Mouse (Mus musculus) lung, embryonic 16.5 days (tissue): Measurements from ENCODE around the gene Gprc5b. TPM values are rescaled to one million over a fixed set of nuclear protein-coding genes. Genes with fewer than 3 reads are reported as not detected.

ENCODE experiments used
- ATAC-seq: fragments of 200-750 bp; cut with Nextera tagmentation; 2 replicates; pipeline ENCODE4 v1.8.0; 2017; ENCODE audit warnings: low read depth, mild to moderate bottlenecking, moderate library complexity
- H3K27ac ChIP-seq: fragments of 300-500 bp; sonication (generic); 2 replicates; pipeline ENCODE4 v1.5.1; 2014; ENCODE audit warnings: mild to moderate bottlenecking, control low read depth, low read length
- H3K27me3 ChIP-seq: fragments of 300-500 bp; sonication (generic); 2 replicates; pipeline ENCODE4 v1.6.1; 2014; ENCODE audit warnings: low read depth, low read length, mixed read lengths; ENCODE audit not compliant: control insufficient read depth, insufficient read depth
- H3K36me3 ChIP-seq: fragments of 300-500 bp; sonication (generic); 2 replicates; pipeline ENCODE4 v1.6.1; 2014; ENCODE audit warnings: low read length; ENCODE audit not compliant: control insufficient read depth, insufficient read depth
- H3K4me1 ChIP-seq: fragments of 300-500 bp; sonication (generic); replicated peaks from 2 replicates; pipeline ENCODE4 v1.6.1; 2014; ENCODE audit warnings: low read length, mixed read lengths; ENCODE audit not compliant: control insufficient read depth, insufficient read depth
- H3K4me2 ChIP-seq: fragments of 300-500 bp; sonication (generic); 2 replicates; pipeline ENCODE4 v1.6.1; 2014; ENCODE audit warnings: low read depth, low read length, control low read depth
- H3K4me3 ChIP-seq: fragments of 300-500 bp; sonication (generic); 2 replicates; pipeline ENCODE4 v1.5.1; 2014; ENCODE audit warnings: mild to moderate bottlenecking, low read length, control low read depth
- H3K9ac ChIP-seq: fragments of 300-500 bp; sonication (generic); 2 replicates; pipeline ENCODE4 v1.6.1; 2014; ENCODE audit warnings: low read length, control low read depth
- H3K9me3 ChIP-seq: fragments of 300-500 bp; sonication (generic); 2 replicates; pipeline ENCODE4 v1.6.1; 2016; ENCODE audit warnings: low read length; ENCODE audit not compliant: control insufficient read depth
- WGBS: fragments of 180-500 bp; shearing (Covaris S2); extraction: QIAGEN DNeasy Blood & Tissue Kit; methylation state at CpG from one replicate; pipeline ENCODE4 v1.1.7; 2014; 5-methylcytosine and 5-hydroxymethylcytosine counted together
- polyA plus RNA-seq: library from polyadenylated mRNA; unstranded; fragments of >200 nt; fragmentation: Nextera tagmentation; extraction: Ambion mirVana; gene quantifications from 2 replicates; pipeline ENCODE4 v1.2.1, GENCODE M21; 2015

Gene Gprc5b
- polyA plus RNA-seq, 1 experiment from 2014 or later, result 5.2 TPM

DNA sequence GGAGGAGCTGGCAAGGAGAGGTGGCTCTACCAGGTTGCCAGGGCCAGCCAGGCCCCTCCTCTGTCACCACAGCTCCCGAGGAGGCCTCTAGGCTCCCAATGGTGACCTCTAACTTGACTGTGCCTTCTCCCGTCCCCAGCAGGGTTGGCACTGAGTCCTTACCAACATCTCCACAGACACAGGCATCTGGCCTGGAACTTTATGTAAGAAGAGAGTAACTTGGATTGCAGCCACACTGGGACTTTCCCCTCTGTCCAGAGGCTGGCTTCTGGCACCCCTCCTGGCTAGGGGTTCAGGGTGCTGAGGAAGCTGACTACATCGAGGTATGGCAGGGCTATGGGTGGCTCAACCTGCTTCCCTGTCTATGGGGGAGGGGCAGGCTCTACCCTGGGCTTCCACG lies 13.7 kb downstream of the Gprc5b start:
- H3K9me3 ChIP-seq, result no peaks in the 10 kb centered on the region
- H3K36me3 ChIP-seq, result peaks cover 2% of the 10 kb centered on the region; the same call in 1 of the 2 replicates
- ATAC-seq, result 0 out of 2 replicates have a peak, but pooled peaks have one; percentile 19
- H3K27me3 ChIP-seq, result no peaks in the 10 kb centered on the region
- no peak overlapping the region for H3K4me2 ChIP-seq
- 53% methylated on average over 4 of the region's 4 CpGs for WGBS
- H3K9ac ChIP-seq, result no peak overlapping the region
- no peak overlapping the region for H3K27ac ChIP-seq
- H3K4me1 ChIP-seq, result peaks cover 4% of the 10 kb centered on the region
- H3K4me3 ChIP-seq, result no peak overlapping the region

DNA sequence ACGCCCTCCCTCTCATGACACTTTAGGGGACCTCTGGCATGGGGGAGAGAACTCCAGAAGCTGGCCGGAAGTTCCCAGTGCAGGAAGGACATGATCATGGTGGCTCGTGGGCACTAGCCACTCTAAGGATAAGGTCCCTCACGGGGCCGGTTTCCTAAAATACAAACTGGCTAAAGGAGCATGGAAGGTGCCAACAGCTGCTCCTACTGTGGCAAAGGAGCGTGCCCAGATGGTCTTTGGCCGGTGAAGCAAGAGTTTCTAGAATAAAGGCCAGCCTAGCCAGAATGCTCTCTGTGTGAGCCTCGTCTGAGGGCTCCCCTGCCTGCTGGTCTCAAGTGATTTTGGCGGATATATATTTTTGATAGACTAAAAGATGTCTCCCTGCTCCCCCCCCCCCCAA lies 15.3 kb downstream of the Gprc5b start:
- peaks cover 2% of the 10 kb centered on the region; the same call in 1 of the 2 replicates for H3K36me3 ChIP-seq
- no peak overlapping the region for H3K9ac ChIP-seq
- no peak overlapping the region for H3K27ac ChIP-seq
- H3K27me3 ChIP-seq, result no peaks in the 10 kb centered on the region
- no peak overlapping the region for H3K4me3 ChIP-seq
- 84% methylated on average over 9 of the region's 9 CpGs for WGBS
- ATAC-seq, result no peak
- H3K4me2 ChIP-seq, result no peak overlapping the region
- H3K9me3 ChIP-seq, result no peaks in the 10 kb centered on the region
- peaks cover 10% of the 10 kb centered on the region for H3K4me1 ChIP-seq

DNA sequence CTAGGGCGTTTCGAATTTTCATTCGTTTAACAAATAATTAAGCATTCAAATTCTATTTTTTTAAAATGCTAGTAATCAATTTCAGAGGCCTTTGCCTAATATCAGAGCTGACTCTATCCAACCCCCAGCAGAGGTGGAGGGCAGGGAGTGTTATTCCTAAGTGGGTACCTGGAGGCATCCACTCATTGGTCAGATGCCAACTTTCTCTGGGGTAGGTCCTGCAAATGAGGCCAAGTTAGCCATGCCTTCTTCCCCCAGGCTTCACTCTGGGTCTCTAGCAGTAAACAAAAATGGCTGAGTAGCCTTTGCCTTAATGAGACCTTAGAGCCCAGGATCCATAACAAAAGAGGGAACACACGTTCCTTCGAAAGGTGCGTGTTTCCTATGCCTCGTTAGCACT lies 15.9 kb downstream of the Gprc5b start:
- H3K9ac ChIP-seq, result no peak overlapping the region
- peaks cover 2% of the 10 kb centered on the region; the same call in 1 of the 2 replicates for H3K36me3 ChIP-seq
- H3K4me3 ChIP-seq, result no peak overlapping the region
- peaks cover 10% of the 10 kb centered on the region for H3K4me1 ChIP-seq
- no peak overlapping the region for H3K27ac ChIP-seq
- H3K27me3 ChIP-seq, result no peaks in the 10 kb centered on the region
- WGBS, result 91% methylated on average over 7 of the region's 7 CpGs
- ATAC-seq, result no peak
- H3K9me3 ChIP-seq, result no peaks in the 10 kb centered on the region
- H3K4me2 ChIP-seq, result no peak overlapping the region

DNA sequence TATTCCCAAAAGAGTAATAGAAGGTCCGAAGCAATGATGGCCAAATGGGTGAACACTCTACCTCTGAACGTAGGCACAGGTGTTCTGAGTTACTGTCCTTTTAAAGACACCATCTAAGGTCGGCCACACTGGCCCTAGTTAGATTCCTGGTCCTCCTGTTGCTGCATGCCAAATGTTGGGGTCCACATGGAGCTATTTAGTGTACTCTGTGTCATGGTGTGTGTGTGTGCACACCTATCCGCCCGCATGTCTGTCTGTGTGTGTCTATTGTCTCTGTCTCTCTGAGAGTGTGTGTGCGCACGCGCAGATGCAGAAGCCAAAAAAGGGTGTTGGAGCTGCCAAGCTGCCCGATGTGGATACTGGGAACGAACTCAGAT lies 17.9 kb downstream of the Gprc5b start:
- 80% methylated on average over 10 of the region's 10 CpGs for WGBS
- H3K27ac ChIP-seq, result no peak overlapping the region; the same call in 1 of the 2 replicates
- no peak overlapping the region for H3K4me2 ChIP-seq
- no peak for ATAC-seq
- no peak overlapping the region for H3K9ac ChIP-seq
- H3K9me3 ChIP-seq, result no peaks in the 10 kb centered on the region
- H3K4me3 ChIP-seq, result no peak overlapping the region
- H3K27me3 ChIP-seq, result no peaks in the 10 kb centered on the region
- H3K36me3 ChIP-seq, result no peaks in the 10 kb centered on the region; the same call in 1 of the 2 replicates
- peaks cover 10% of the 10 kb centered on the region for H3K4me1 ChIP-seq

DNA sequence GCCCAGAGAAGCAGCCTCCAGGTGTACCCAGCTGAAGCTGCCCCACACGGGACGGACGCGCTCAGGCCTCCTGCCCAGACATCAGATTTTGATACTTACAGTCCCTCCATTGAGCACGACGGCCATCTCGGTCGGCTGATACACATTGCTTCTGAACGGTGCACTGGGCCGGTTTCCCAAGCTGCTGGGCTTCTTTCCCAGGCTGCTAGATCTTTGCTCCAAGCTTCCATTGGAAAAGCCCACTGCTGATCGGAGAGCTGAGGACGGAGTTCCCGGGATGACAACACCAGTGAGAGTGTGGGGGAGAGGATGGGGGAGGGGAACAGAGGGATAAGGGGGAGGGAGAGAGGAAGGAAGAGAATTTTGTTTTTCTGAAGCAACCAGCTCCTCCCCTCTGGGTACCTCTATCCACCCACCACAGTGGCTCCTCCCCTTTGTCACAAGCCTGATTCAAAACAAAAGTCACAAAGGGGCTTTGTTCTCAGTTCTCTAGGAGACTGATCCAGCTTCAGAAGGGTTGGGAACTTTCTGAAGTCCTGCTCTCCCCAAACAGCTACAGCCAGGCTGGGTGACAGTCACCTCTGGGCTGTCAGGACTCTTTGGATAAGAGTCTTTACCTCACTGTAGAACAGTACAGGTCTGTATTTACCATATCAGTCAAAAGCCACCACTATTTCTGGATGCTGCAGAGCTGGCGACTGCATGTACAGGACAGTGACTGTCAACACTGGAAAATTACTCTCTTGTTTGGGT lies 18.4 kb downstream of the Gprc5b start:
- no peak overlapping the region for H3K9ac ChIP-seq
- H3K9me3 ChIP-seq, result no peaks in the 10 kb centered on the region
- 37% methylated on average over 14 of the region's 14 CpGs for WGBS
- peak overlapping the region; percentile 19; the same call in 1 of the 2 replicates for H3K4me2 ChIP-seq
- H3K27me3 ChIP-seq, result no peaks in the 10 kb centered on the region
- H3K36me3 ChIP-seq, result no peaks in the 10 kb centered on the region; the same call in 1 of the 2 replicates
- H3K4me3 ChIP-seq, result no peak overlapping the region
- peaks cover 10% of the 10 kb centered on the region for H3K4me1 ChIP-seq
- peak; percentile 71 for ATAC-seq
- no peak overlapping the region; the same call in 1 of the 2 replicates for H3K27ac ChIP-seq

DNA sequence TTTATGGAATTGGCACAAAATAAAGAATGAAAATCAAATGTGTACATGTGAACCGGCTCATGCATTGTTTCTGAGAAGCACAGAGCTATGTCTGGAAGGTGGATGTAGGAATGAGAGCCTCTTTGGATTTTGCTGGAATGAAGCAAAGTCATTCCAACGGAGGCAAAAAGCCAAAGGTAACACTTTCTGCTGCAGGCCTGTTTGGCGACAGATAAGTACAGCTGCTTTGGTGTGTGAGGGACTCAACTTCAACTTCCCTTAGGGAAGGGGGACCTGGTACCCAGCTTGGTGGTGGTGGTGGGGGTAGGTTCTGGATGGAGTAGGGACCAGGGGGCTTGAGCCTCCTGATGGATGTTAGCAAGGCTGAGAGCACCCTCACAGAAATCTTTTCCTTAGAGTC lies 19.2 kb downstream of the Gprc5b start:
- no peak; the same call in 1 of the 2 replicates for ATAC-seq
- no peak overlapping the region for H3K4me2 ChIP-seq

DNA sequence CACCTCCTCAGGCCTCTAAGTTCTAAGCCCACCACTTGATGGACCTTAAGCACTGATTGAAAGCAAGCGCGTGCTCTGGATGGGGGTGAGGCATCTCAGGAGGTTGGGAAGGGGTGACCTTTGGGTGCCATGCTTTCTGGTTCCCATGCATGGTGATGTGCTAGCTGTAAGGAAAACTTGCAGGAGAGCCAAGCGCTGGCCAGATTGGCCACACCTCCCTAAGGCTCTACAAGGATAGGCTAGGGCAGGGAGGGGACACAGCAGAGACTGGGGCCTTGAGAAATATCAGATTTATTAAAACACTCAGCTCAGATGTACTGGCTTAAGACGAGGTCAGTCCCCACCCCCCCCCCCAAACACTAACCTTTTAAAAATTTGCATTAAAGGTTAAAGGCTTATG lies 21.6 kb downstream of the Gprc5b start:
- ATAC-seq, result no peak

More for the DNA sequence above, 19.2 kb downstream of the Gprc5b start:
- Histone ChIP-seq H3K4me1 (peaks cover 10% of the 10 kb centered on the region), H3K27ac (0 out of 2 replicates have a peak overlapping the region, but pooled peaks have one; percentile 8), H3K27me3 (no peaks in the 10 kb centered on the region), H3K36me3 (no peaks in the 10 kb centered on the region; the same call in 1 of the 2 replicates), H3K9me3 (no peaks in the 10 kb centered on the region), H3K9ac (no peak overlapping the region), H3K4me3 (no peak overlapping the region)
- 46% methylated on average over 3 of the region's 3 CpGs for WGBS

DNA sequence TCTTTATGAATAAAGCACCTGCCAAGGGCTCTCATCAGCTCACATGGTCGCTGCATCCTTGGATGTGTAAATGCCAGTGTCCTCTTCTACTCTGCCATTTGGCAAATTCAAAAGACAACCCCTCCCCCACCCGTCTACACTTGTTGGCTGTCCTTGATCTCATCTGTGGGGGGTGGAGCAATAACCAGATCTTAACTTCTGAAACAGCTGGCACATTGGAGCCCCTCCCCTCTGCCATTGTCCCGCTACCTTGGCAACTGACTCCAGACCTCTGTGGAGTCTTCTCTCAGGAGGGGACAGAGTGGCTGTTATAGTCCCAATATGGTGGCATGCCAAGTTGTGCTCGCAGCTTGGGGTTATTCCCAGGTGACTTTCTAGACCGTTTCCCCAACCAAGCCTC lies 22.7 kb downstream of the Gprc5b start:
- Histone ChIP-seq H3K4me2 (no peak overlapping the region), H3K4me3 (no peak overlapping the region), H3K27me3 (no peaks in the 10 kb centered on the region), H3K9me3 (no peaks in the 10 kb centered on the region), H3K36me3 (no peaks in the 10 kb centered on the region), H3K27ac (no peak overlapping the region), H3K4me1 (peaks cover 10% of the 10 kb centered on the region), H3K9ac (no peak overlapping the region)
- 81% methylated on average over 5 of the region's 5 CpGs for WGBS
- no peak for ATAC-seq

More for the DNA sequence above, 21.6 kb downstream of the Gprc5b start:
- H3K27ac ChIP-seq, result no peak overlapping the region
- no peaks in the 10 kb centered on the region for H3K9me3 ChIP-seq
- 80% methylated on average over 4 of the region's 4 CpGs for WGBS
- peaks cover 10% of the 10 kb centered on the region for H3K4me1 ChIP-seq
- H3K4me2 ChIP-seq, result no peak overlapping the region
- H3K27me3 ChIP-seq, result no peaks in the 10 kb centered on the region
- no peak overlapping the region for H3K4me3 ChIP-seq
- H3K9ac ChIP-seq, result no peak overlapping the region
- H3K36me3 ChIP-seq, result no peaks in the 10 kb centered on the region

DNA sequence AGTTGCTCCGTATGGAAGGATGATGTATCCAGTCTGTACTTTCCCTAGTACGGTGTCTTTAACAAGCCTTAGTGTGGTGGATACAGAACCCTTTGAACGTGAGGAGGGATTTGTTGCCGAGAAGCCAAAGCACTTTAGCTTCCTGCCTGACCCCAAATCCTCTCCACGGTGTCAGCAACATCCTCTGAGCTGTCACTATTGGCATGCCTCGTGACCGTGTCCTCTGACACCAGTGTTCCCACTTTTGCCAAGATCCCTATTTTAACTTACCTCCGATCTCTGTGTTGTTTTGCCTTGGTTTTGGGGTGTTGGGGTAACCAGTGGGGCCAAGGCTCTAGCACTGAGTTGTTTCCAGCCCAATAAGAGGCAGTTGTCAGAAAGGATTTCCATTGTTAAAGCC lies 23.5 kb downstream of the Gprc5b start:
- H3K4me1 ChIP-seq, result peaks cover 6% of the 10 kb centered on the region; the same call in 1 of the 2 replicates
- 66% methylated on average over 8 of the region's 8 CpGs for WGBS
- no peak overlapping the region for H3K9ac ChIP-seq
- ATAC-seq, result no peak
- H3K27me3 ChIP-seq, result no peaks in the 10 kb centered on the region
- no peaks in the 10 kb centered on the region for H3K9me3 ChIP-seq
- no peak overlapping the region for H3K4me2 ChIP-seq
- H3K27ac ChIP-seq, result no peak overlapping the region
- no peak overlapping the region for H3K4me3 ChIP-seq
- no peaks in the 10 kb centered on the region for H3K36me3 ChIP-seq
